Mouse (Mus musculus) cerebellum, postnatal 14 days (tissue): ENCODE data around the gene Stt3b.

Experiments
- DNase-seq, 2 experiments: peaks; one replicate each; pipeline ENCODE4 v3.0.0; 2021; ENCODE audit warnings: mixed read lengths in 2 of 2

Stt3b gene

GRCm38 (mm10) chr9:115310346-115311222 is at the start of gene Stt3b:
TSS of gene Stt3b (minus strand) at chr9:115310421.
- DNase-seq: peak; percentile 100

- DNase-seq: no peak
Measured at GRCm38 (mm10) chr9:115358421-115358820, 48.2 kb upstream of the Stt3b start.

GRCm38 (mm10) chr9:115357996-115358395 is 47.8 kb upstream of the Stt3b start:
- no peak for DNase-seq

GRCm38 (mm10) chr9:115356731-115357458 is 46.7 kb upstream of the Stt3b start:
- DNase-seq: no peak

DNA sequence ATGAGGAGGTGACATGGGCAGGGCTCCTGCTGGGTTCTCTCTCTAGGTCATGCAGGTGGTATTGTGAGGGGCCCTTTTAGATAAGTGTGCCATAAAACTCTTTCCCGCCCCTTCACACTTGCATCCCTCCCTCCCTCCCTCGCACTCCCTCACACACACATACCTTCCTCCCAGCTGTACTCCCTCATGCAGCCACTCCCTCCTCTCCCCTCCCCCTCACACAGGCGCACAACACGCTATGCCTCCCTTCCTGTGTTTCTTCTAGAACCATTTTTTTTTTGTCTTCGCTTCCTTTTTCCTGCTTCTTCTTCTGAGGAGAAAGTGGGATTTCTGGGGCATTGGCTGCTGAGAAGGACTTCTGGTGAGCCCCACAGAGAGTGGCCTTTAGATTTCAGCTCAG is 45.8 kb upstream of the Stt3b start:
- no peak for DNase-seq

- DNase-seq: no peak
Measured at GRCm38 (mm10) chr9:115349741-115350512, 39.7 kb upstream of the Stt3b start.

DNA sequence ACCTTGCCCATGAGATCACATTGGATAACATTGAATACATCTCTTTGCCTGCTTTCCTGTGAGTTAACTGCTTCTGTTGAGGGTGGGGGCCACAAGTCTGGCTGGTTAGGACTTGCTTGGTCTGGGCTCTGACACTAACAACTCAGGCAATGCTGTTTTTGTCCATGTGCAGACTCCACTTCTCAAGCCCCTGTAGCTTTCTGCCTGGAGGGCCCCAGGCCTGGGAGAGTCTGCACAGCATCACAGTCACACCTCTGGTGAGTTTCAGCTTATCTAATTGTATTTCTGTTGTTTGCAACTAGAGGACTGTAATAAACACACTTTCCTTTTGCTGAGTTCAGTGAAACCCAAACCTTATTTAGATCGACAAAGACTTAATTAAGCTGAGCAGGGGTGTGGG is 38.9 kb upstream of the Stt3b start:
- no peak for DNase-seq

- DNase-seq: no peak
Measured at GRCm38 (mm10) chr9:115344930-115345329, 34.7 kb upstream of the Stt3b start.

DNA sequence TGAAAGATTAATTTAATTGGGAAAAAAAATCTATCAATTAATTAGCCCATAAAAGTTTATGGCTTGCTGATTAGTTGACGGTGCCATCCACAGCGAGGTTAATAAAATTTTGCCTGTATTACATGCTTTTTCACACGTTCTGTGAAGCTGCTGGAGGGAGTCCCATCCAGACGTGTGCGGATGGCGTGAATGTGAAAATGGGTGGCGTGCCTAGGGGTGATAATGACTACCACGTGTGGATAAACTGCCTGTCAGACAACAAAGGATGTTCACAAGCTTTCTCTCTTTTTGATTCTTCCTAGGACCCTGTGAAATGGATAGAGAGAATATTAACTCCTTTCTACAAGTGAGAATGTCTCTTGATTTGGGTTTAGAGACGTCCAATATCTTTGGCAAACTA is 31.4 kb upstream of the Stt3b start:
- no peak for DNase-seq

- peak; percentile 38 to 53 for DNase-seq
Measured at GRCm38 (mm10) chr9:115340212-115340815, 30.1 kb upstream of the Stt3b start.

DNA sequence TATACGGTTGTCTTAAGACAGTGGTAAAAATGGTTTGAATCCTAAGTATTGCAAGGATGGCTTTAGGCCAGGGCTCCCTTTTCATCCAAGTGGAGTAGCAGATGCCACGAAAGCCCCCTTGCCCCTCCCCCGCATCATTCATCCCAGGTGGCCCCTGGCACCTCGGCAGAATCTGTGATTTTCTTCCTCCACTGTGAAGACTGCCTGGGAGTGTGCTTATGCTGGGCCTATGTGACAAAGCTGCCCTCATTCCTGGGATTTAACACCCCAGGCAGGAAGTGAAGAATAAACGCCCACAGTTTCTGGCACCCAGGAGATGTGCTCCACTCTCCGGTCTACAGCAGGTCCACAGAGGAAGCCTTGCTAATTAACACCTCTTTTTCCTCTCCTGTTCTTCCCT is 28.6 kb upstream of the Stt3b start:
- DNase-seq: peak; percentile 81 to 83

GRCm38 (mm10) chr9:115333016-115333415 is 22.8 kb upstream of the Stt3b start:
- DNase-seq: no peak

GRCm38 (mm10) chr9:115332339-115332738 is 22.1 kb upstream of the Stt3b start:
- DNase-seq: no peak

DNA sequence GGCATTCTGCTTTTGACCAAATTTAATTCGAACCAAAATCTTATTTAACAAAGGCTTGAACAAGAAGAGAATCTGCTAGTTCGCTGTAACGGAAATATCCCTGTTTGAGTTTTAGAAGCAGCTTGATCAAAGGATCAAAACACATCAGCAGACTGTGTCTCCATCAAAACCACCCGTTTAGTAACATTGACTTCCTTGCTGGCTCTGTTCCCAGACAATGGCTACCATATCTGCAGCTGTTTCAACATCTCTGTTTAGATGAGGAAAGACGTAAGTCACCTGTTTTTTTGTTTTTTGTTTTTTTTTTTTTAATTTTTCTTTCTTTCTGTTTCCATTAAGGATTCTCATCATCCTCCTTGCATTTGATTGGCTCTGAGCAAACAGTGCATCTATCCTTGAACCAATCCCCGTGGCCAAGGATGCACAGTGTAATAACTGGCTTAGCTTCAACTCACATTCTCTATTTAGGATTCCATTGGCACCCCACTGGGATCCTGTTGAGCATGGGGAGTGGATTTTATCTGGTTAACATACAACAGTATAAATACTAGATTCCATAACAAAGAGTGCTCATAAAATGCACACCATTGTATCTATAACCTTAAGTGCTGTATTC is 20.7 kb upstream of the Stt3b start:
- DNase-seq: no peak

DNA sequence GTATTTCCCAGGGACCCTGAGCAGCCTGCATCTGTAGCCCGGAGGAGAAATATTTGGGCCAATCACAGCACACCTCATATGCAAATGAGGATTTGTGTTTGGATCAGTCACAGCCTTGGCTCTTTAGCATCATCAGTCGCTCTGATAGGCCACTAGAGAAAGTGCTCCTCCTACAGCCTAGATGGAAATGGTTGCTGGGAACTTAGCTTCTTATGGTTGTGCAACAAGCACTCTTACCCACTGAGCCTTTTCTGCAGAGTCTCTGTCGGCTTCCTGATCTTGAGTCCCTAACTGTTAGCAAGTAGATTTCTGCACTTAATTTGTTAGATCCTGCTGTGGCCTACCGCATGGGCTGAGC is 16.3 kb upstream of the Stt3b start:
- DNase-seq: no peak

DNA sequence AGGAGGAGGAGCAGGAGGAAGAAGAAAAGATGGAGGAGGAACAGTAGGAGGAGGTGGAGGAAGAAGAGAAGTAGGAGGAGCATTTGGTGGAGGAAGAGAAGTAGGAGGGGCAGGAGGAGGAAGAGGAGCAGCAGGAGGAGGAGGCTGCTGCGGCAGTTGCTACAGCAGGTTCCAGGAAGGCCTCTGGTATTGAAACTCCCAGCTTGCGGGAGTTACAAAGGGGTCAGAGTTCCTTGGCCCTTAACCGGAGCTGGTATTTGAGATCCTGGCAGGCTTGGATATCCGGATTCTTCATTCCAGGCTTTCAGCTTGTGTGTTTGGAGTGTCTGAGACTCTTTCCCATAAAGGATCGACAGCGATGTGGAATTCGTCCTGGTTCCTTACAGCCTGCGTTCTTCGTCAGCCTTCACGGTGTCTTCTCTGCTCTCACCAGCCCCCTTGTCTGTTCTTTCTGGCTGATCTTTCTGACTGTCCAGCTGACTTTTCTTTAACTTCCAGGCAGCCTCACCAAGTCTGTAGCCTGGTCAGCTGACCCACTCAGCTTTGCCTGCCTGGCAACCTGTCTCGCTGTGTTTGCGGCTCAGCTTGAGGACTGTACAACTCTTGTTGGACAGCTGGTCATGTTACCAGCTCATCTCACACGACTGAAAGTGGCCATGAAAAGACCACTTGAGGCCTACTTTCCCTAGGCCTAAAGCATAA is 15.8 kb upstream of the Stt3b start:
- no peak for DNase-seq

GRCm38 (mm10) chr9:115323572-115323971 is 13.4 kb upstream of the Stt3b start:
- no peak for DNase-seq

DNA sequence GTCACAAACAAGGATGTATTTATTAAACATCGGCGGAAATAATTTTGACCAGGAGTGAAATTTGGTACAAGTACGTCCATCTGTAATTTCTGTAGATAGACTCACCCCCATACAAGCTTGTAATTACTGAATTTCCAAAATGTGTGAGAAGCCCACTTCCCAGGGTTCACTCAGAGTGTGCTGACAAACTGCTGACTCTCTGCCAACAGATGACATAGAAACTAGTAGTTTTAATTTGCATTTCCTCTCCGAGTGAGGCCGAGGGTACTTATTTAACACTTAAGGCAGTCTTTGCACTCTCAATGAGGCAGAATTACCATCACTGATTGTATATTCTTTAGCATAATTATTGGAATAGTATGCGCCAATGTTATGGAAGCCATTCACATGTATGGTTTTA is 12.2 kb upstream of the Stt3b start:
- DNase-seq: no peak

DNA sequence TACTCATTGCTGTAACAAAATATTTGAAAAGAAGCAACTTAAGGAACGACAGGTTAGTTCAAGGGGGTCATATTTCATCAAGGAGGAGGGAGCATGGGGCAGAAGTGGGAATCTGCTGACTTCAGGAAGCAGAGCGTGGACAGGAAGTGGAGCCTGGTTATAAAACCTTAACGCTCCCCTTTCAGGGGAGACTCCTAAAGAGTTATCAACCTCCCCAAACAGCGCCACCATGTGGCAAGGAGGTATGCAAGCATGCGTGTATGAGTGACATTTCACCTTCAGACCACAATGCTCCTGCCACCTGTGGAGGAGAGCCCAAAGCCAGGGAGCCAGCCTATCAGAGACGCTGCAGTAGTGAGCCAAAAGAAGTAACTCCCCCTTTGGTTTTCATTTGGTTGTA is 10.8 kb upstream of the Stt3b start:
- DNase-seq: no peak

GRCm38 (mm10) chr9:115320156-115320555 is 9.9 kb upstream of the Stt3b start:
- DNase-seq: no peak

- no peak for DNase-seq
Measured at GRCm38 (mm10) chr9:115318621-115319375, 8.6 kb upstream of the Stt3b start.
